23 mouse cellular contexts compared by ENCODE assay signal in genomic region chr10:41550711-41551110, GRCm38 (mm10). TPM values are rescaled to one million over a fixed set of nuclear protein-coding genes. Genes with fewer than 3 reads are reported as not detected.
DNase-seq lines count a peak whose midpoint lies in the region; ATAC-seq lines count a peak whose summit lies in the region.
"Had no signal": no experiment of that assay in that cellular context is flagged by ENCODE, and none has a peak within 500 bp of the region (broad histone marks: within the 10 kb centered on the region; RNA-seq: fewer than 3 reads in every experiment).

No protein-coding gene starts in this region.

- no peak overlapping the region for H3K9ac ChIP-seq in limb, embryonic 11.5 days (ENCODE audit: low read length)
- H3K9ac ChIP-seq: embryonic facial prominence, embryonic 13.5 days; neural tube, embryonic 13.5 days; stomach, embryonic 15.5 days had no signal

- ATAC-seq in limb, embryonic 11.5 days (ENCODE audit: insufficient number of reproducible peaks, low FRiP score, low TSS enrichment, low read depth): no peak
- ATAC-seq: activated CD4-positive, CD25-positive, alpha-beta regulatory T cell, adult 4 months; hindbrain, postnatal 0 days; Patski had no signal

- intact Hi-C loops in gastrocnemius, postnatal 14 days (cut with DNase I; ENCODE audit: low total_unique reads): no loop called here
- intact Hi-C loops in heart, postnatal 14 days (cut with DNase I): no loop called here

- H3K4me2 ChIP-seq in limb, embryonic 11.5 days (ENCODE audit: low read depth, severe bottlenecking): no peak overlapping the region
- H3K4me2 ChIP-seq: embryonic facial prominence, embryonic 13.5 days; liver, embryonic 11.5 days; midbrain, embryonic 11.5 days; neural tube, embryonic 13.5 days; stomach, embryonic 15.5 days had no signal

- 0 out of 2 replicates have a peak overlapping the region, but pooled peaks have one; percentile 30 for H3K27ac ChIP-seq in limb, embryonic 11.5 days (replicated peaks; ENCODE audit: low read depth, low read length)
- no peak overlapping the region for H3K27ac ChIP-seq in limb, embryonic 10.5 days
- H3K27ac ChIP-seq: embryonic facial prominence, embryonic 13.5 days; forebrain, embryonic 10.5 days; hindbrain, postnatal 0 days; macrophage; neural tube, embryonic 13.5 days; stomach, embryonic 15.5 days had no signal

- H3K27me3 ChIP-seq in limb, embryonic 11.5 days (ENCODE audit: control insufficient read depth, insufficient read depth, low read length): no peaks in the 10 kb centered on the region
- no peaks in the 10 kb centered on the region for H3K27me3 ChIP-seq in limb, embryonic 10.5 days (ENCODE audit: low read depth, poor library complexity, severe bottlenecking)
- H3K27me3 ChIP-seq: embryonic facial prominence, embryonic 13.5 days; neural tube, embryonic 13.5 days; Patski; stomach, embryonic 15.5 days had no signal

- DNase-seq in gastrocnemius, postnatal 25 days: peak; percentile 24
- no peak for DNase-seq in gastrocnemius, postnatal 14 days
- DNase-seq in limb, embryonic 11.5 days (ENCODE audit: low spot score): no peak
- DNase-seq in limb, embryonic 10.5 days (ENCODE audit: low spot score): no peak
- DNase-seq in 3T3-L1 (ENCODE audit: low read depth, low spot score): peak; percentile 80
- peak; percentile 14 to 18 for DNase-seq in heart, postnatal 14 days
- DNase-seq in adrenal gland, postnatal 25 days: no peak
- DNase-seq: adrenal gland, postnatal 36 days; B cell, adult 2 months; cerebellum, adult 8-10 months; kidney, adult 18-20 months; kidney, postnatal 14 days; thymus, postnatal 14 days had no signal

- H3K4me3 ChIP-seq in limb, embryonic 11.5 days (ENCODE audit: low read depth, low read length): no peak overlapping the region
- H3K4me3 ChIP-seq in limb, embryonic 10.5 days: no peak overlapping the region
- H3K4me3 ChIP-seq: embryonic facial prominence, embryonic 13.5 days; forebrain, embryonic 10.5 days; neural tube, embryonic 13.5 days; stomach, embryonic 15.5 days had no signal

- H3K36me3 ChIP-seq in limb, embryonic 11.5 days (ENCODE audit: control insufficient read depth, insufficient read depth, low read length): no peaks in the 10 kb centered on the region
- H3K36me3 ChIP-seq in limb, embryonic 10.5 days: peaks cover 3% of the 10 kb centered on the region; the same call in 1 of the 2 replicates
- H3K36me3 ChIP-seq: forebrain, embryonic 10.5 days; neural tube, embryonic 13.5 days; stomach, embryonic 15.5 days had no signal

- H3K4me1 ChIP-seq in limb, embryonic 11.5 days (ENCODE audit: control insufficient read depth, insufficient read depth, low read length): peaks cover 16% of the 10 kb centered on the region
- H3K4me1 ChIP-seq in limb, embryonic 10.5 days: peaks cover 38% of the 10 kb centered on the region

- 74% methylated on average over 7 of the region's 7 CpGs for WGBS in limb, embryonic 11.5 days
- 79% methylated on average over 7 of the region's 7 CpGs for WGBS in limb, embryonic 10.5 days

- H3K9me3 ChIP-seq in limb, embryonic 11.5 days (ENCODE audit: control insufficient read depth, low read length): peaks cover 4% of the 10 kb centered on the region; the same call in 1 of the 2 replicates
- H3K9me3 ChIP-seq in limb, embryonic 10.5 days (replicated peaks): peaks cover 4% of the 10 kb centered on the region; the same call in 1 of the 2 replicates
- H3K9me3 ChIP-seq: stomach, embryonic 15.5 days had no signal

RNA-seq across cellular contexts. Expression of gene Cd164, which starts 31.5 kb away (rescaled TPM):
- total RNA-seq in gastrocnemius, postnatal 25 days (2021): 100 to 1,000 TPM; 114 to 119 TPM
- 100 to 1,000 TPM; 126 to 138 TPM for total RNA-seq in gastrocnemius, postnatal 14 days (2021)
- polyA plus RNA-seq in limb, embryonic 11.5 days (2014; fragmentation: Nextera tagmentation; extraction: Ambion mirVana): 171 and 180 TPM in 2 replicates
- polyA plus RNA-seq in limb, embryonic 10.5 days (2016; fragmentation: Nextera tagmentation; extraction: Ambion mirVana): 131 and 146 TPM in 2 replicates
- 100 to 1,000 TPM; 140 to 155 TPM for total RNA-seq in heart, postnatal 14 days (2021)
- 213 and 238 TPM in 2 replicates for total RNA-seq in adrenal gland, postnatal 25 days (2021)

Comparison
In these comparisons a context has a peak if more than half of its experiments do, and no peak if none do; other contexts are left out.
1. DNase-seq: peak in gastrocnemius, postnatal 25 days (single experiment), 3T3-L1 (single experiment) and heart, postnatal 14 days (2 of 2); none in gastrocnemius, postnatal 14 days (single experiment), limb, embryonic 11.5 days (single experiment), limb, embryonic 10.5 days (single experiment) and adrenal gland, postnatal 25 days (single experiment).